Mouse (Mus musculus) spleen, postnatal 14 days (tissue): ENCODE measurements around the gene Mmp25.

Source experiments
- DNase-seq, 2 experiments: peaks; one replicate each; pipeline ENCODE4 v3.0.0; 2021 to 2022; ENCODE audit warnings: low spot score in 2 of 2

Gene Mmp25

GRCm38 (mm10) chr17:23644613-23645495, at the start of gene Mmp25:
Gene Mmp25 (minus strand): TSS chr17:23645277.
- no peak for DNase-seq

GRCm38 (mm10) chr17:23694491-23694890, 49.4 kb upstream of the Mmp25 start:
- no peak for DNase-seq

- no peak for DNase-seq
Observed at GRCm38 (mm10) chr17:23683856-23684672, 39.0 kb upstream of the Mmp25 start, which contains the start of gene Cldn9. Gene Cldn9 (minus strand): TSS chr17:23684026.

- no peak for DNase-seq
Observed at GRCm38 (mm10) chr17:23683226-23683625, 38.1 kb upstream of the Mmp25 start.

GRCm38 (mm10) chr17:23682530-23682929, 37.5 kb upstream of the Mmp25 start:
- DNase-seq = no peak

GRCm38 (mm10) chr17:23682092-23682491, 37.0 kb upstream of the Mmp25 start:
- no peak for DNase-seq

GRCm38 (mm10) chr17:23681086-23681485, 36.0 kb upstream of the Mmp25 start:
- no peak for DNase-seq

- no peak for DNase-seq
Observed at GRCm38 (mm10) chr17:23680336-23680735, 35.3 kb upstream of the Mmp25 start.

GRCm38 (mm10) chr17:23679127-23679835, 34.2 kb upstream of the Mmp25 start, which contains the start of gene Cldn6:
Gene Cldn6 (plus strand): TSS chr17:23679249.
- no peak for DNase-seq

GRCm38 (mm10) chr17:23677236-23677679, 32.2 kb upstream of the Mmp25 start, which contains the start of gene Tnfrsf12a:
Gene Tnfrsf12a (minus strand): TSS chr17:23677468.
- DNase-seq = peak; percentile 63 to 70

GRCm38 (mm10) chr17:23676473-23677031, 31.5 kb upstream of the Mmp25 start:
- no peak for DNase-seq

GRCm38 (mm10) chr17:23675564-23676281, 30.6 kb upstream of the Mmp25 start:
- DNase-seq = no peak

- DNase-seq = no peak
Observed at GRCm38 (mm10) chr17:23675127-23675526, 30.1 kb upstream of the Mmp25 start.

- DNase-seq = no peak
Observed at GRCm38 (mm10) chr17:23674271-23674952, 29.3 kb upstream of the Mmp25 start.

GRCm38 (mm10) chr17:23673424-23674073, 28.5 kb upstream of the Mmp25 start, which contains the start of the genes Hcfc1r1 and Thoc6:
Gene Hcfc1r1 (plus strand): TSS chr17:23673596.
Gene Thoc6 (minus strand): TSS chr17:23673882.
- DNase-seq = peak; percentile 74

- DNase-seq = no peak
Observed at GRCm38 (mm10) chr17:23672761-23673160, 27.7 kb upstream of the Mmp25 start.

- DNase-seq = no peak
Observed at GRCm38 (mm10) chr17:23671519-23671918, 26.4 kb upstream of the Mmp25 start.

- DNase-seq = no peak
Observed at GRCm38 (mm10) chr17:23670516-23671074, 25.5 kb upstream of the Mmp25 start.

GRCm38 (mm10) chr17:23665511-23665910, 20.4 kb upstream of the Mmp25 start:
- DNase-seq = no peak
